Mouse (Mus musculus): ENCODE results near the gene Sema3b. TPM values are rescaled to one million over a fixed set of nuclear protein-coding genes. Genes with fewer than 3 reads are reported as not detected.
A peak's percentile ranks its signal among the peaks of the same experiment; 100 is the strongest.

Gene Sema3b
- polyA plus RNA-seq, 1 experiment, result 16.6 TPM

DNA sequence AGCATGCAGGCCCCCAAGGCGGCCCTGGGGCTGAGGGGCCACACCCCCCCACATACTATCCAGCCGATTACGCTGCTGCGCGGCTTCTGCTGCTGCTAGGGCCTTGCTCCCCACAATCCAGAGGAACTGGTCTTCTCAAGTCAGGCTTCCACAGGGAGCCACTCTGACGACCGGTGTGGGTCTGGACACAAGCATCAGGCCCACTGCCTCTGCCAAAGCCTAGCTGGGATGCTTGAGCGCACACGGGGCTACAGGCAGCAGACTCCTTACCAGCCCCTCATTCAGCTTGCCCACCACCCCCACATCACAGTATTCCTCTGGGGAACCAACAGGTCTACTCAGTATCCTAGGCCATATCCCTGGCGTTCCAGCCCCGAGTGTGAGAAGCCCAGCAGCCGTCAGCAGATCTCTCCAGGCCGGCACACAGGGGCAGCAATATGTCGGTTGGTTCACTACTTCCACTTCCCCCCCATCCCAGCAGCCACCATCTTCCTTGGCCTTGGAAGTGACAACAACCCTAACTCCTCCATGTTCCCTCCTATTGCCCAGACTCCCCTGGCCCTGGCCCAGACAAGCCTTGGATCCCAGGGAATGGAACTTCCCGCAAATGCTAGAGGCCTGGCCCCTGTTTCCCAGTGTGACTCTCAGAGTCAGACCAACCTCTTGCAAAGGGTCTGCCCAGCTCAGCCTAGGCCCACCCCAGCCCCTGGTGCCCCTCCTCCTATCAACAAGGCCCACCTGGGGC is 24.8 kb upstream of the Sema3b start:
- Histone ChIP-seq H3K4me1 (ENCODE audit: control insufficient read depth, insufficient read depth, low read length) (peaks cover 11% of the 10 kb centered on the region; the same call in 1 of the 2 replicates), H3K4me3 (ENCODE audit: insufficient read depth, low read length) (peak overlapping the region; percentile 96), H3K27ac (ENCODE audit: insufficient read depth, low read length) (peak overlapping the region; percentile 80)
- TF ChIP-seq CTCF (IDR thresholded peaks at IDR 0.05; ENCODE audit: borderline replicate concordance, insufficient read depth, low read length), result no peak
- peak; percentile 40; the same call in 1 of the 2 replicates for TF ChIP-seq POLR2A (IDR thresholded peaks at IDR 0.05; ENCODE audit: low read depth, low read length)

DNA sequence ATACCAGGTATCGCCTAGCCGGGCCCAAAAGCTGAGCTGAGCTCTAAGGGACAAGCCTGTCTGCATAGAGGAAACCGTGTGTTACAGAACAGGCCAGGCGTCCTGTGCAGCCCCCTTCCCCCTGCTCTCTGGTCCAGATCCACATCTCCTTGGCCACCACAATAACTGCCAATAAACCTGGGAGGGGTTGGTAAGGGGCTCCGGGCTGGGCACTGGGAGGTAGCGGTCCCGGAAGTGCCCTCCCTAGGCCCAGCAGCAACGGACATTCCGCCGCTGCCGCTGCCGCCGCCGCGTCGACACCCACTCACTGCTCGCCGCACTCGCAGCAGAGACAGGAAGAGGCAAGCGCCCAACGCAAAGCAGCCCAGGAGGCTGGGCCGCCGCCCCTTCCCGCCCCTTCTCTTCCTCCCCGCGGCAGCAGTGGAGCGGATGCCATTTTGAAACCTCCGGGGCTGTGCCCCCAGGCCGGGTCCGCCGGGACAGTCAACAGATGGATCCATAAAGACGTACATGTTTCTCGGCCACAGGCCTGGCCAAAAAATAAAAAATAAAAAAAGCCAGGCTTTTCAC is 24.1 kb upstream of the Sema3b start:
- H3K4me1 ChIP-seq (ENCODE audit: control insufficient read depth, insufficient read depth, low read length), result peaks cover 13% of the 10 kb centered on the region
- peak overlapping the region; percentile 96 for H3K4me3 ChIP-seq (ENCODE audit: insufficient read depth, low read length)
- no peak for TF ChIP-seq CTCF (IDR thresholded peaks at IDR 0.05; ENCODE audit: borderline replicate concordance, insufficient read depth, low read length)
- peak; percentile 88 for TF ChIP-seq POLR2A (IDR thresholded peaks at IDR 0.05; ENCODE audit: low read depth, low read length)
- peak overlapping the region; percentile 80 for H3K27ac ChIP-seq (ENCODE audit: insufficient read depth, low read length)

DNA sequence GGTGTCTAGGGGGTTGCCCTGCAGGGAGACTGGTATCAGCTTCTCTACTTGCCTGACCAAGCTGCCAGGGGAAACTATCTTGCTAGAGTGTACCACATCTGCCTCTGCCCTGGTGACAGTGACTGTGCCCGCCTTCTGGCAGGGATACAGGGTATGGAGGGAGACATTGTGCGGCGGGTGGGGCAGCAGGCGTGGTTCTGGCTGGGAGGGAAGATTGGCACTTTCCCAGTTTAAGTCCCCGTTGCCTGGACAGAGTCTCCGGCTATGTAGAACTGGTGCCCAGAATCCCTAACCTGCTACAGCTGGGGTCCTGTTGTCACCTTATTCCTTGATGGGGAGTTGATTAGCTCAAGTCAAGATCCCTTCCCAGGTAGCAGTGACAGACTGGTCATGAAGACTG is 23.4 kb upstream of the Sema3b start:
- Histone ChIP-seq H3K27ac (ENCODE audit: insufficient read depth, low read length) (peak overlapping the region; percentile 80), H3K4me3 (ENCODE audit: insufficient read depth, low read length) (peak overlapping the region; percentile 96), H3K4me1 (ENCODE audit: control insufficient read depth, insufficient read depth, low read length) (peaks cover 18% of the 10 kb centered on the region)
- TF ChIP-seq CTCF (IDR thresholded peaks at IDR 0.05; ENCODE audit: borderline replicate concordance, insufficient read depth, low read length), result no peak
- TF ChIP-seq POLR2A (IDR thresholded peaks at IDR 0.05; ENCODE audit: low read depth, low read length), result no peak

DNA sequence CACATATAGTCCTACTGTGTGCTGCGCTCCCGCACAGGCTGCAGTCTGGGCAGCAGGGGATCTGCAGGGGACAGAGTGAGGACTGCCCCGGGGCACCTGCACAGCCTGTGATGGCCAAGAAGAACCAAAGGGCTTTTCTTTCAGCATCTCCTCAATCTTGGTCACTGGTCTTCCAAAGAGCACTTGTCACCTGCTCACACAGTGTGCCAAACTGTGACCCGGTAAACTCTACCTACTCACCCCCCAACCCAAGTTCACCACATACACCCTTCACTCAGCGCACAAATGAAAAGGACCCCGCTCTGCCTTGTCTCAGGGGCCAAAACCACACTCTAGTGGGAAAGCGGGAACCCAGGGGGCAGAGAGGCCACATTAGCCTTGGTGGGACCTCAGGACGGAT is 22.8 kb upstream of the Sema3b start:
- no peak for TF ChIP-seq CTCF (IDR thresholded peaks at IDR 0.05; ENCODE audit: borderline replicate concordance, insufficient read depth, low read length)
- TF ChIP-seq POLR2A (IDR thresholded peaks at IDR 0.05; ENCODE audit: low read depth, low read length), result no peak
- peaks cover 19% of the 10 kb centered on the region for H3K4me1 ChIP-seq (ENCODE audit: control insufficient read depth, insufficient read depth, low read length)
- H3K27ac ChIP-seq (ENCODE audit: insufficient read depth, low read length), result no peak overlapping the region
- no peak overlapping the region for H3K4me3 ChIP-seq (ENCODE audit: insufficient read depth, low read length)

DNA sequence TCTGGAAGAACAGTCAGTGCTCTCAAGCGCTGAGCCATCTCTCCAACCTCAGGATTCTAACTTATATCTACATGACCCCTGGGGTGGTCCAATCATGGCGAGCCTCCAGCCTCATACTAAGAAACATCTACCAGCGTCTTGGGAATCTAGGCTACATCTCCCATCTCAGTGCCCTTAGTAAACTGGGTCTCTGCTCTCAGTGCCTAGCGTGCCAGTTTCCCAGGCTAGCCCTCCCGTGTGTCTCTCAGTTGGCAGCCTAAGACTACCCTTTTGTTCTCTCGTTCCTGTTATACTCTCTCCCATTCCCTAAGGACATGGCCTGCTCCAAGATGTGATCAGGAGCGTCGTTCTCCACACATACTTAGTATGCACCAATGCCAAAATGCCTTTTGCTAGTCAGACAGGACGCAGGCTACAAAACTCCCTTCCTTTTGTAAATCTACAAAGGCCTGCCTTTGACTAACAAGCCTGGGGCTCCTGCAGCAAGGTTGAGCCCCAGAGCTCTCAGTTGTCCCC is 22.3 kb upstream of the Sema3b start:
- Histone ChIP-seq H3K4me3 (ENCODE audit: insufficient read depth, low read length) (no peak overlapping the region), H3K4me1 (ENCODE audit: control insufficient read depth, insufficient read depth, low read length) (peaks cover 21% of the 10 kb centered on the region), H3K27ac (ENCODE audit: insufficient read depth, low read length) (no peak overlapping the region)
- no peak for TF ChIP-seq CTCF (IDR thresholded peaks at IDR 0.05; ENCODE audit: borderline replicate concordance, insufficient read depth, low read length)
- TF ChIP-seq POLR2A (IDR thresholded peaks at IDR 0.05; ENCODE audit: low read depth, low read length), result no peak

DNA sequence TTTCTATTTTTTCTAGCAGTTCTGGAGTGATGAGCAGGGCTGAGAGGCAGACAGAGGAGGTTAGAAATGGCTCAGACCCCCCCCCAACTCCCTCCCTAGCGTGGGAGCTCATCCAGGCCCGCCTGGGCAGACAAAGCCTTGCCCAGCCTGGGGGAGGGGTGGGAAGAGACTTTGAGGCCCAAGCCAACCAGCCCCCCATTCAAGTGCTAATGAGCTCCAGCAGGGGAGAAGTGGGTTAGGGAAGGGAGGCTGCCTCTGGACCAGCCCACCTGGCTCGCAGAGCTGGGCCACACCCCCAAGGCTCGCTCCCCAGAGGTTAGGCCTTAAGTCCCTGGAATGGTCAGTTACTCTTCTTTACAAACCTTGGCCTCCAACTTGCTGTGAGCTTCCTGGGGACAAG is 21.5 kb upstream of the Sema3b start:
- Histone ChIP-seq H3K27ac (ENCODE audit: insufficient read depth, low read length) (peak overlapping the region; percentile 8), H3K4me3 (ENCODE audit: insufficient read depth, low read length) (no peak overlapping the region), H3K4me1 (ENCODE audit: control insufficient read depth, insufficient read depth, low read length) (peaks cover 21% of the 10 kb centered on the region)
- TF ChIP-seq CTCF (IDR thresholded peaks at IDR 0.05; ENCODE audit: borderline replicate concordance, insufficient read depth, low read length), result no peak
- no peak for TF ChIP-seq POLR2A (IDR thresholded peaks at IDR 0.05; ENCODE audit: low read depth, low read length)

DNA sequence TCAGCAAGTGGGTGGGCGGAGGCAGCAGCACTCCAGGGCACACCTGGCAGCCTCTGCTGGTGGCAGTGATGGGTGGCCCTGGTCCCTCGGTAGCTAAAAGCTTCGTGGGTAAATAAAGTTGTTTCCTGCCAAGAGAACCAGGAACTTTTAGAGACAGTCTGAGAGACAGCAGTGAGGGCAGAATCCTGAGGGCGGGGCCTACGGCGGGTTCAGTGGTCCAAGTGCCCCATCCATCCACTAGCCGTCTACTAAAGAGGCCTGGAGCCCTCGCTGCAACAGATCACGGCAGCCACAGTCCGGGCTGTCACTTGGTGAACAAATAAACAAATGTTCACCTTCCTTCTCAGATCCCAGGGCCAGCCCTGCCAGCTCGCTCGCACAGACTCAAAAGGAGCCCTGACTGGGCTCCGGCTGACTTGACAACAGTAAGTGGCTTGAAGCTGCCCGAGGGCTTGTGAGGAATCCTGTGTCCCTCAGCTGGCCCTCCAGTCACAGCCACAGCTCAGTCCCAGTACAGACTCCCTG is 20.9 kb upstream of the Sema3b start:
- TF ChIP-seq POLR2A (IDR thresholded peaks at IDR 0.05; ENCODE audit: low read depth, low read length) (no peak), CTCF (IDR thresholded peaks at IDR 0.05; ENCODE audit: borderline replicate concordance, insufficient read depth, low read length) (no peak)
- no peak overlapping the region; the same call in 1 of the 2 replicates for H3K27ac ChIP-seq (ENCODE audit: insufficient read depth, low read length)
- peaks cover 21% of the 10 kb centered on the region for H3K4me1 ChIP-seq (ENCODE audit: control insufficient read depth, insufficient read depth, low read length)
- no peak overlapping the region for H3K4me3 ChIP-seq (ENCODE audit: insufficient read depth, low read length)

DNA sequence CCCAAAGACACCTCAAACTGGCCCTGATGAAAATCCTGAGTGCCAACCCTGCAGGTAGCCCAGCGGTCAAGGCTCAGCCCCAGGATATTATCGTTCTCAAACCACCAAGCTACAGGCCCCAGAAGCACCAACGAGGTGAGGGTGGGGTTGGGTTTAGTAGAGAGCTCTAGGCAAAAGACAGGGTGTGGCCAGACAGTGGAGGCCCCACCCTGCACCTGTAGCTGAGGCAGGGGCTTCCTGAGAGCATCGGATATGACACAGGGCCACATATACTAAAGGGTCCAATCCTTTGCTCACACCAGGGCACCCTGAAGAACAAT is 20.3 kb upstream of the Sema3b start:
- TF ChIP-seq CTCF (IDR thresholded peaks at IDR 0.05; ENCODE audit: borderline replicate concordance, insufficient read depth, low read length) (no peak), POLR2A (IDR thresholded peaks at IDR 0.05; ENCODE audit: low read depth, low read length) (no peak)
- H3K27ac ChIP-seq (ENCODE audit: insufficient read depth, low read length), result no peak overlapping the region
- H3K4me3 ChIP-seq (ENCODE audit: insufficient read depth, low read length), result no peak overlapping the region
- peaks cover 26% of the 10 kb centered on the region for H3K4me1 ChIP-seq (ENCODE audit: control insufficient read depth, insufficient read depth, low read length)

DNA sequence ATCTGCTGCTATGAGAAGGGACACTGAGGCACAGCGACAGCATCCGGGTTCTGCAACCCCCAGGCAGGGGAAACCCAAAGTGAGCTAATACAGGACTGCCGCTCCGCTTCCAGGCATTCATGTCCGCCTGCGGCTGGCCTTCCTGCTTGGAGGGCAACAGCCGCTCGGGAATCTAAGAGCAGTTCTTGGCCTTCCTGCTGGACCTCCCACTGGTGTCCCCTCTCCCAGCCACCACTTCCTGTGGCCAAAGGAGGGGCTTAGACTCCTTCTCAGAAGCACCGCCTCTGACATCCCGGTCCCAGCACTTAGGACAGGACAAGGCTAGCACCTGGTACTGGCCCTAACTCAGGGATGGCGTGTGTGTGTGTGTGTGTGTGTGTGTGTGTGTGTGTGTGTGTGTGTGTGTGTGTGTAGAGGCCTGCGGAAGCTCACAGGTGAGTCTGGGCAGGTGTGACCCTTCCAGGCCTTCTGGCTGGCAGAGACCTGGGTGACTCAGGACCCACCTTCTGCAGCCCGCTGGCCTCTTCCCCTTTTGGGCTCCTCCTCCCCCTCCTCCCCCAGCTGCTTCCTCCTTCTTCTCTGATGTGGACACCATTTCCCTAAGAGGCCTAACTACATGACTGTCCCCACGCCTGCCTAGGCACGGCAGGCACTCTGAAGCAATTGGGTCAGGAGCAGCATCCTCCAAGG is 19.8 kb upstream of the Sema3b start:
- TF ChIP-seq CTCF (IDR thresholded peaks at IDR 0.05; ENCODE audit: borderline replicate concordance, insufficient read depth, low read length), result no peak
- no peak for TF ChIP-seq POLR2A (IDR thresholded peaks at IDR 0.05; ENCODE audit: low read depth, low read length)
- Histone ChIP-seq H3K27ac (ENCODE audit: insufficient read depth, low read length) (no peak overlapping the region), H3K4me1 (ENCODE audit: control insufficient read depth, insufficient read depth, low read length) (peaks cover 28% of the 10 kb centered on the region), H3K4me3 (ENCODE audit: insufficient read depth, low read length) (no peak overlapping the region)
